Mouse (Mus musculus) heart, adult 11 months (tissue): ENCODE data around the gene Siae.

ENCODE experiments used
- DNase-seq: peaks from one replicate; pipeline ENCODE4 v3.0.0; 2022

Gene Siae

DNA sequence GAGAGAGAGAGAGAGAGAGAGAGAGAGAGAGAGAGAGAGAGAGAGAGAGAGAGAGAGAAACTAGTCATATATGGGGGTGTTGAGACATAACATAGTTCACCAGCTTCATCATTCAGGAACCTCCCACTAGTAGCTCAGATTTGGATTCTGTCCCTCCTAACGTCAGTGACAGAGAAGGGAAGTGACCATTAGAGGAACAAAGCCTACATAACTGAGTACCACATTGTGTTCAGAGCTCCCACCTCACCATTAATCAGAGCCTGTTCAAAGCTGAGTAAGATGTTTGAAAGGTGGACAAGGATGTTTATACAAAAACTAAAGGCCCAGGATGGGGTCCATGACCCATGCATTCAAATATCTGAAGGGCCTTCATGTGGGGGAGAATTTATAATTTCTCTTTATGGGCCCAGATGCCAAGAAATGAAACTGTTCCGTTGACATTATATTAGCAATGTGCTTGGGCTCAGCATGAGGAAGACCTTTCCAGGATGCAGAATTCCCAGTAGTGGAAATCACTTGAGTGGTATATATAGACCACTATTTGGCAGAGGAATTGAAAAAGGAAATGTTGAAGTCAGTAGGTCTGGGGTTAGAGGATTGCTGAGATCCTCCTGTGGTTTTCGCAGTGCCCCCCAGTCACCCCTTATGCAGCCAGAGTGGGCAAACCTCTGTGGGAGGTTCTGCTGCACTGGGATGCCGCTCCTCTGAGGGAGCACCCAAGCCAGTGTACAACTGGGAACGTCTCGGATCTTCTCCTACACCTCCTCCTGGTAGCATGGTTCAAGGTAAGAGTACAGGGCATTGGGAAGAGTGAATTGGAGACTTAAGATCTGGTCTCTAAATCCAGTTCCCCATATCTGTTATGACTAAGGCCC lies 14.6 kb upstream of the Siae start:
- peak; percentile 81 for DNase-seq

DNA sequence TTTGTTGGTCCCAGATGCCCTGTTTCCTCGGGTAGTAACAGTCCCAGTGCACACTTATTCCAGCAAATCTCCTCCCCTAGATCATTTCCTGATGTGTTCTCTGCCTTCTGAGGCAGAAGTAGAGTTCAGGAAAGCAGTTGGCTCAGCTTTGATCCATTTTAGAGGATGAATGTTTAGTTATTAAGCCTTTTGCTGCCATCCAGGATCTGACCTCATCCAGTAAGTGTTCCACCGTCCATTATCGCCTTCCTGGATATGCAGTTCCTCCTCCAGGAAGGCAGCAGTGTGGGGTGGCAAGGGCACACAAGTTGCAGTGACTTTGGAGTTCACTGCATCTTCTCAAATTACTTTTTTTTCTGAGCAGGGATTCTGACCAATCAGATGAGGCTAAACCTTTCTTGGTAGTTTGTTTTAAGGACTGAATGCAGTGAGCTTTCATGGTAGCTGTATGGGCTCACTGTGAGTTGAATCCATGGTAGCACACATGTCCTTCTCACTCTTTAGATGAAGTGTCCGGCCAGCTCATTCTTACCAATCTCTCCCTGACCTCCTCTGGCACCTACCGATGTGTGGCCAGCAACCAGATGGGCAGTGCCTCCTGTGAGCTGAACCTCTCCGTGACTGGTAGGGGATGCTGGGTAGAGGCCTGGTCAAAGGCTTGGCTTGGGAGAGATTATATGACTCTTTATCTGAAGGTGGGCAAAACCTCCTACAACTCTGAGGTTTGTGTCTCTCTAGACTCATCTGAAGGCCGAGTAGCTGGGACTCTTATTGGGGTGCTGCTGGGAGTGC lies 13.5 kb upstream of the Siae start:
- peak; percentile 88 for DNase-seq

GRCm38 (mm10) chr9:37543869-37544440 lies 11.5 kb upstream of the Siae start:
- DNase-seq, result peak; percentile 72

- DNase-seq, result peak; percentile 97
These were observed 10.9 kb upstream of the Siae start for GRCm38 (mm10) chr9:37544447-37545165.

- DNase-seq, result peak; percentile 94
These were observed 10.3 kb upstream of the Siae start for GRCm38 (mm10) chr9:37545166-37545610.

DNA sequence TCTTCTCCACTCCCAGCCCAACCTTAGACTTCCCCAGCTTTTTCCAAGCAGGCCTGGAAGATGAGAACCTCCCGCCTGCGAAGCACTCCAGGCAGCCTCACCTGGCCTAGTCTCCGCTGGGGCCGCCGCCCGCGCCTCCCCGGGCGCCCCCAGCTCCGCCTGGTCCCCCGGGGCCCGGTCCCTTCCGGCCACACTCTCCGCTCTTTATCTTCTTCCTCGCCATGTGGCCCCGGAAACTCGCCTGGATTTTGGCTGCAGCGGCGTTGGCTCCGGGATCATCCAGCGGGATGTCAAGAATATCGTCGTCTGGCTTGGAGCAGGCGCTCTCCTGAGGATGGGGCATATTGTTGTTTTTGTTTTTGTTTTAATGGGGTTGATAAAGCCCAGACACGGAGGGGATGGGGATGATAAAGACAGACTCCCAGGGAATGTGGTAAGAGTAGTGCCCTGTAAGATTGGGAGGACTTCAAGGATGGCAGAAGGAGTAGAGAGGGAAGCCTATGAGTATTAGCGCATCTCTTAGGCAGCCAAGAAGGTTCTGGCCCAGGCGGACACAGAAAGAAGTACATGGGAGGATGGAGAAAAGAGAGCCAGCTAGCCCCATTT lies 9.5 kb upstream of the Siae start:
- peak; percentile 96 for DNase-seq

- DNase-seq, result no peak
These were observed 8.6 kb upstream of the Siae start for GRCm38 (mm10) chr9:37546889-37547288.

DNA sequence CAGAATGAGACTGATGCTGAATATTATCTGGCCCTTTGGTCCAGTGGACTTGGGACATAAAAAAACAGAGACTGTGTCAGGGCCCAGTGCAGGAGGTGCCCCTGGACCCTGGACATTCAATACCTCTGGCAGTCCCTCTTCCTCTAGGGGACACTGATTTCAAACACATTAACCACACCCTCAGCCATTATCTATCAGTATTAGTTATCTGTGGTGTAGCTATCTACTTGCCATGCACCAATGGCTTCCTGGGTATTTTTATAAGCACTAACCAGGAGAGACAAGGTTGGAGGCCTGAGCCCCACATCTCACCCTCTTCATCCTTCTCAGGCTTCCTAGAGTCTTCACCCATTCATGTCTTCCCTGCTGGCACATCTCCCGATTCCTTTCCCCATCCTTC lies 5.1 kb upstream of the Siae start:
- no peak for DNase-seq

GRCm38 (mm10) chr9:37551751-37552531 lies 3.6 kb upstream of the Siae start:
- peak; percentile 87 for DNase-seq

- peak; percentile 98 for DNase-seq
These were observed 2.8 kb upstream of the Siae start, which contains the start of gene Nrgn for GRCm38 (mm10) chr9:37552536-37553293. Nrgn (minus strand) TSS chr9:37552904.

GRCm38 (mm10) chr9:37554279-37554678 lies 1.2 kb upstream of the Siae start:
- no peak for DNase-seq

DNA sequence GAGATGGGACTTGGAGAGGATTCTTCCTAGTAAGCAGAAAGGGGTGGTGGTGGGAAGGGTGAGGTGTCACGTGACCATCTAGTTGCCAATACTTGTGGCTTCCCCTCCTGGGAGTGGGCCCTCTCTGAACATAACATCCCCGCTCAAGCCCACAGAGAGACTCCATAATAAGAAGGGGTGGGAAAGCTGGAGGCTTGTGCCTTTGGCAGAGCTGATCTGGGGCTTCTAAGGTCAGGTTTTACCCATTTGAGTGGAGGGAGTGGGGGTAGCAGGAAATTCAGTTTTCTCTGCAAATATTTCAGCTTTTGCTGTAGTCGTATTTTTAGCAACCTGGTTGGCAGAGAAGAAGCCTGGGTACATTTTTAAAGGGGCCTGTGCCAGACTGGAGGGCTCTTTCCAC lies 868 bp downstream of the Siae start:
- peak; percentile 82 for DNase-seq

- DNase-seq, result peak; percentile 64
These were observed 5.1 kb downstream of the Siae start for GRCm38 (mm10) chr9:37560617-37561016.

GRCm38 (mm10) chr9:37563805-37564204 lies 8.3 kb downstream of the Siae start:
- no peak for DNase-seq

DNA sequence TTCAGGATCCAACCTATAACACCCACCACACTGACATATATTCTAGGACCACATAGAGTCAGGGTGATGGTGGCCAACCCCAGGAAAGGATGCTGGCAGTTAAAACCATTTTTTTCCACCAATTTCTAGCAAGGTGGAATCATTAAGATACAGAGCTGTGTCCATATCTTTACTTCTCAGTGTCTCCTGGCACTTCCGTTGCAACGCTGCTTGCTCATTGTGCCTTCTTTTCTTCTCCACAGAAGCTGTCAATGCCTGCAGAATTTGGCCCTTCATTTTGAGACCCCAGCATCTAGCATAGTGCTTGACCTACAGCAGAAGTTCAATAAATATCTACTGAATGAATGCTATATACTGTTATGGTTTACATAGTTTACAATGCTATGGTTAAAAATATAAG lies 11.5 kb downstream of the Siae start:
- DNase-seq, result no peak

GRCm38 (mm10) chr9:37567454-37567853 lies 12.0 kb downstream of the Siae start:
- peak; percentile 86 for DNase-seq

GRCm38 (mm10) chr9:37567892-37568604 lies 12.6 kb downstream of the Siae start:
- peak; percentile 97 for DNase-seq

DNA sequence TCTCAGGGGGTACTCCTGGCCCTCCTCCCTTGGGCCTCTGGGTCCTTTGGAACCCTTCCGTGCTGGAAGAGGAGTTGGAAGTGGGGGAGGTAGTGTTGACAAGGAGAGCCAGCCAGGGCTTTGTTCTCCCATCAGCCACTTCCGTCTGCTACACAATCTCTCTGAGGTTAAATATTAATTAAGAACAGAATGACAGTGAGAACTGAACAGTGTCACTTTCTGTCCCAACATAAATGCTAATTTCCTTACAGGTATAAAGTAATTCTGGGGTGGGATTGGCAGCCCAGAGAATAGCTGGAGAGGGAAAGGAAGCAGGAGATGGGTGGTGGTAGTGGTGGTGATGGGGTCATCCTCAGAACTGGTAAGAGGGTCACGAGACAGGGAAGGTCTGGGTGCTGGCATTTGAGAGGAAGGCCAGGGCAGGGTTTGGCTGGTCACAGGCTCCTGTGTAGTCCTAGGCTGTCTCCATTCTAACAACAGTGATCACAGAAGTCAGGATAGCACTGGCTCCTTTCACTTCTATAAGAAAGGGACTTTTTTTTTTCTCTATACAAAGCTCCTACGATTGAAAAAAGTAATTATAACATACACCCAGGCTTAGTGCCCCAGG lies 13.2 kb downstream of the Siae start:
- peak; percentile 93 for DNase-seq

DNA sequence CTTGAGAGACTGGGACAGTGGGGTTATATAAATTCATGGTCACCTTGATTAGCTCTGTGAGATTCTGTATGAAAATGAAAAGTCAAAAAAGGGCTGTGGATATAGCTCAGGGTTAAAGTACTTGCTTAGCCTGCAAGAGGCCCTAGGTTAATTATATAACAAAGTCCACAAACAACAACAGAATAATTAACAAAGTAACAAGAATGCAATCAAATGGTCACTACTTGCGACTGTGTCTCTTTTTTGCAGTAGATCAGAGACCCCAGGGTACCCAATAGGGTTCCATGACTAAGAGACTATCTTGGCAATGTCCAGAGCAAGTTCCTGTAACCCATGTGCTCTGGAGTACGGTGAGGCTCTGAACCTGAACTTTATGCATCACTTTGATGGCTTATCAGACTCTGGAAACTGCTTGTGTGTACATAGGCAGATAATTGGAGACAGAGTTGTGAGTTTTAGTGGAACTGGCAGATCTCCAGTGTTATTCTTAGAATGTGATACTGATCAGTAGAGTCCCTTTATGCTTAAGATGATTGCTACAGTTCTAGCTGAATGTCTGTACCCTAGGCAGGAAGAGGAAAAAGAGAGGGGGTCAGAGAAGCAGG lies 13.8 kb downstream of the Siae start:
- no peak for DNase-seq
